Mouse (Mus musculus) forebrain, embryonic 15.5 days (tissue): ENCODE measurements at regions not wholly inside any gene's neighbourhood (a gene's known extent, or its start where the extent isn't known, plus 50 kb on each side); places are given as distances from the start of the nearest gene placed in this dataset.

Experiments used
- ATAC-seq: fragments of 200-750 bp; cut with Nextera tagmentation; replicated peaks from 2 replicates; pipeline ENCODE4 v1.8.0; 2017; ENCODE audit warnings: mild to moderate bottlenecking, moderate TSS enrichment, moderate library complexity
- H3K27ac ChIP-seq: fragments of 300-500 bp; sonication (generic); replicated peaks from 2 replicates; pipeline ENCODE4 v1.5.1; 2015; ENCODE audit warnings: mild to moderate bottlenecking, inconsistent platforms
- H3K27me3 ChIP-seq: fragments of 300-500 bp; sonication (generic); 2 replicates; pipeline ENCODE4 v1.6.1; 2015; ENCODE audit warnings: inconsistent platforms
- H3K36me3 ChIP-seq: fragments of 300-500 bp; sonication (generic); 2 replicates; pipeline ENCODE4 v1.6.1; 2015; ENCODE audit warnings: mild to moderate bottlenecking, inconsistent platforms
- H3K4me1 ChIP-seq: fragments of 300-500 bp; sonication (generic); 2 replicates; pipeline ENCODE4 v1.6.1; 2015; ENCODE audit warnings: inconsistent platforms
- H3K4me2 ChIP-seq: fragments of 300-500 bp; sonication (generic); replicated peaks from 2 replicates; pipeline ENCODE4 v1.6.1; 2015; ENCODE audit warnings: mild to moderate bottlenecking, inconsistent platforms
- H3K4me3 ChIP-seq: fragments of 300-500 bp; sonication (generic); 2 replicates; pipeline ENCODE4 v1.5.1; 2015; ENCODE audit warnings: mild to moderate bottlenecking, inconsistent platforms
- H3K9ac ChIP-seq: fragments of 300-500 bp; sonication (generic); replicated peaks from 2 replicates; pipeline ENCODE4 v1.6.1; 2015; ENCODE audit warnings: mild to moderate bottlenecking, inconsistent platforms
- H3K9me3 ChIP-seq: fragments of 300-500 bp; sonication (generic); 2 replicates; pipeline ENCODE4 v1.6.1; 2016; ENCODE audit warnings: inconsistent platforms
- WGBS: fragments of 180-500 bp; shearing (Covaris S2); methylation state at CpG from one replicate; pipeline ENCODE4 v1.1.7; 2015; ENCODE audit warnings: mixed read lengths; 5-methylcytosine and 5-hydroxymethylcytosine counted together

DNA sequence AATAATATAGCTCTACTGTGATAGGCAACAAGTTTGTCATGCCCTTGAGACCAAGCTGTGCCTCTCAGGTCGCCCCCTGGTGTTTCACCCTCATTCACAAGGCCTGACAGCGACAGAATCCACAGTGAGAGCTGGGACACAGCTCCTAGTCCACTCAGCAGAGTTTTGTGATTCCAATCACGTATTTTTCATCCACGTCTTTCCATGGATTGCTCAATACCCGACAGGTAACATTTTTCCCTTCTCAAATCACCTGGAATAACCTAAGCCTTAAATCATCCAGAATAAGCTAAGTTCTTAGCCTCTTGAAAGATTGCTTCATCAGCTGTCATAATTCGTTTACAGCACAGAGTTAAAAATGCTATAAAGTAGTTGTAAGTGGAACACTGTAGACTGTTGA, 211.3 kb downstream of the Ccdc91 start:
- Histone ChIP-seq H3K4me3 (no peak overlapping the region), H3K9ac (no peak overlapping the region), H3K36me3 (no peaks in the 10 kb centered on the region), H3K4me1 (no peaks in the 10 kb centered on the region), H3K27ac (no peak overlapping the region), H3K27me3 (no peaks in the 10 kb centered on the region), H3K4me2 (no peak overlapping the region), H3K9me3 (no peaks in the 10 kb centered on the region)
- ATAC-seq, result no peak
- WGBS, result 78% methylated on average over 6 of the region's 6 CpGs

- H3K27ac ChIP-seq, result no peak overlapping the region
- H3K27me3 ChIP-seq, result no peaks in the 10 kb centered on the region
- no peak overlapping the region for H3K4me2 ChIP-seq
- no peaks in the 10 kb centered on the region for H3K36me3 ChIP-seq
- no peaks in the 10 kb centered on the region for H3K4me1 ChIP-seq
- H3K9ac ChIP-seq, result no peak overlapping the region
- no peak for ATAC-seq
- H3K9me3 ChIP-seq, result no peaks in the 10 kb centered on the region
- 96% methylated on average over 1 of the region's 1 CpGs for WGBS
- H3K4me3 ChIP-seq, result no peak overlapping the region
Measured at GRCm38 (mm10) chr6:147698255-147698654, 222.6 kb downstream of the Ccdc91 start.

GRCm38 (mm10) chr6:147699449-147699848, 223.8 kb downstream of the Ccdc91 start:
- Histone ChIP-seq H3K4me2 (no peak overlapping the region), H3K9ac (no peak overlapping the region), H3K36me3 (no peaks in the 10 kb centered on the region), H3K4me3 (no peak overlapping the region), H3K27ac (no peak overlapping the region), H3K9me3 (no peaks in the 10 kb centered on the region), H3K27me3 (no peaks in the 10 kb centered on the region), H3K4me1 (no peaks in the 10 kb centered on the region)
- ATAC-seq, result no peak
- 88% methylated on average over 3 of the region's 3 CpGs for WGBS

- Histone ChIP-seq H3K4me3 (no peak overlapping the region), H3K4me1 (no peaks in the 10 kb centered on the region), H3K4me2 (no peak overlapping the region), H3K27ac (no peak overlapping the region), H3K27me3 (no peaks in the 10 kb centered on the region), H3K9ac (no peak overlapping the region), H3K9me3 (no peaks in the 10 kb centered on the region), H3K36me3 (no peaks in the 10 kb centered on the region)
- WGBS, result 81% methylated on average over 2 of the region's 2 CpGs
- no peak for ATAC-seq
Measured at GRCm38 (mm10) chr6:147700629-147701028, 225.0 kb downstream of the Ccdc91 start.

DNA sequence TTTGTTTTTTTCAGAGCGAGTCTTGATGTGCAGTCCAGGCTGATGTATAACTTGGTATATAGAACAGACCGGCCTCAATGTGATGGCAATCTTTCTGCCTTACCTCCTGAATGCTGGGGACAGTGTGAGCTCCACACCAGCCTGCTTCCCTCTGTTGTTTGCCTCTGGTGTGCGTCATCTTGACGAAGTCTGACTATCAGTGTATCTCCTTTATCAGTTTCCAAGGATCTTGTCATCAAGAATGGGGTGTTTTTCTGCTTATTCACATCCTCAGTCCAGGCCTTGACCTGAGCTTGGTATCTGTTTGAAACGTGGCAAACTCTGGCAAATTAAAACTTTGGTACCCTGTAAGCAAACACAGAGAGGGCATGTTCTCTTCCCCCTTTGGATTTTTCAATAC, 226.3 kb downstream of the Ccdc91 start:
- Histone ChIP-seq H3K4me1 (no peaks in the 10 kb centered on the region), H3K9me3 (no peaks in the 10 kb centered on the region), H3K27ac (no peak overlapping the region), H3K27me3 (no peaks in the 10 kb centered on the region), H3K4me3 (no peak overlapping the region), H3K4me2 (no peak overlapping the region), H3K9ac (no peak overlapping the region), H3K36me3 (no peaks in the 10 kb centered on the region)
- ATAC-seq, result no peak
- 83% methylated on average over 5 of the region's 5 CpGs for WGBS

- H3K4me1 ChIP-seq, result no peaks in the 10 kb centered on the region
- no peak overlapping the region for H3K9ac ChIP-seq
- no peaks in the 10 kb centered on the region for H3K27me3 ChIP-seq
- no peak for ATAC-seq
- H3K9me3 ChIP-seq, result no peaks in the 10 kb centered on the region
- no peaks in the 10 kb centered on the region for H3K36me3 ChIP-seq
- H3K4me2 ChIP-seq, result no peak overlapping the region
- no peak overlapping the region for H3K27ac ChIP-seq
- WGBS, result 93% methylated on average over 5 of the region's 5 CpGs
- no peak overlapping the region for H3K4me3 ChIP-seq
Measured at GRCm38 (mm10) chr6:147704297-147704696, 228.7 kb downstream of the Ccdc91 start.

DNA sequence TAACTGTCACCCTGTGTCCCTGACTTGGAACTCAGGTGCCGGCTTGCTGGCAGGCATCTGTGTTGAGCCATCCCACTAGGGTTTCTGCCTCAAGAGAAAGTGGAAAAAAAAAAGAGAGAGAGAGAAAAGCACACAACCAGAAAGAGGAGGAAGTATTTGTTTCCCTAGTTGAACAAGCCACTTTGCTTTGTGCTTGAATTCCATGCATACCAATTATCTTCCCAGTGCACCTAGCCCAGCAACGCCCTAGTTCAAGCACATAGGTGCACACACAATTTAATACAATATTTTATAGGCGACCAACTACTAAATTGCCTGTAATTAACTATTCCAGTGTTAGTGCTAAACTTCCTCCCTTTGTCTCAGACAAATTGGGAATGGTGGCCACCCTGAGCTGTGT, 230.3 kb downstream of the Ccdc91 start:
- H3K4me3 ChIP-seq, result no peak overlapping the region
- H3K9me3 ChIP-seq, result no peaks in the 10 kb centered on the region
- no peaks in the 10 kb centered on the region for H3K4me1 ChIP-seq
- H3K4me2 ChIP-seq, result no peak overlapping the region
- 75% methylated on average over 3 of the region's 3 CpGs for WGBS
- no peak overlapping the region for H3K9ac ChIP-seq
- H3K27ac ChIP-seq, result no peak overlapping the region
- no peaks in the 10 kb centered on the region for H3K36me3 ChIP-seq
- no peaks in the 10 kb centered on the region for H3K27me3 ChIP-seq
- ATAC-seq, result no peak

GRCm38 (mm10) chr6:147706741-147707140, 231.1 kb downstream of the Ccdc91 start:
- H3K4me1 ChIP-seq, result no peaks in the 10 kb centered on the region
- no peak overlapping the region for H3K9ac ChIP-seq
- ATAC-seq, result no peak
- no peaks in the 10 kb centered on the region for H3K27me3 ChIP-seq
- WGBS, result 86% methylated on average over 2 of the region's 2 CpGs
- no peak overlapping the region for H3K27ac ChIP-seq
- no peak overlapping the region for H3K4me3 ChIP-seq
- H3K4me2 ChIP-seq, result no peak overlapping the region
- no peaks in the 10 kb centered on the region for H3K36me3 ChIP-seq
- H3K9me3 ChIP-seq, result no peaks in the 10 kb centered on the region

DNA sequence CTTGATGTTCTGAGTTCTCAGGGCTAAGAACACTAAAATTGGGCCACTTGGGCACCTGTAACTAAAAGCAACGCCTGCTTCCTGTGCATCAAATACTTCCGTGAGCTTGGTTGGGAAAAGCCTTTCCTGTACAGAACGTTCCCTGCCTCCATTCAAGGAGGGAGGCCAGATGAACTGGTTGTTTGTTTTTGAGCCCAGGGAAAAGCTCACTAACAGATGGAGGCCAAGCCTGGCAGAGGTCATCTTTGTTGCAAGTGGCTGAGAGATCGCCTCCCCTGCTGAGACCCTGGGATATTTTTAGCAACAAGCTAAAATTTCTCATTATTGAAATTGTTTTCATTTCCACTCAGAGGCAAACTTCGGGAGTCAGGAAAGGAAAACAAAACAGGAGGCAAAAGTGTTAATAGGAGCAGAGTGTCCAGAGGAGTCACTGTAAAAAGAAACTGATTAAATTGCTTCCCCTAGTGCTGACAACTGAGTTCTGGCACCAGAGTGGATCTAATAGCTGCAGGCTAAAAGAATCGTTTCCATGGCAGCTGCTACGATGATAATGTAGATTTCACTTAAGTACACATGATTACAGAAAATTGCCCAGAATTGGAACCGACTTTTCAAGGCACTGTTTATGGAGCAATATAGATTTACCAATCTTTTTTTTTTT, 242.6 kb downstream of the Ccdc91 start:
- H3K4me2 ChIP-seq, result no peak overlapping the region
- no peaks in the 10 kb centered on the region for H3K9me3 ChIP-seq
- peaks cover 14% of the 10 kb centered on the region for H3K4me1 ChIP-seq
- H3K27ac ChIP-seq, result peak overlapping the region; percentile 46; the same call in 1 of the 2 replicates
- H3K36me3 ChIP-seq, result no peaks in the 10 kb centered on the region
- H3K27me3 ChIP-seq, result no peaks in the 10 kb centered on the region
- ATAC-seq, result peak; percentile 93
- no peak overlapping the region for H3K9ac ChIP-seq
- 21% methylated on average over 8 of the region's 8 CpGs for whole genome bisulfite sequencing
- H3K4me3 ChIP-seq, result no peak overlapping the region

DNA sequence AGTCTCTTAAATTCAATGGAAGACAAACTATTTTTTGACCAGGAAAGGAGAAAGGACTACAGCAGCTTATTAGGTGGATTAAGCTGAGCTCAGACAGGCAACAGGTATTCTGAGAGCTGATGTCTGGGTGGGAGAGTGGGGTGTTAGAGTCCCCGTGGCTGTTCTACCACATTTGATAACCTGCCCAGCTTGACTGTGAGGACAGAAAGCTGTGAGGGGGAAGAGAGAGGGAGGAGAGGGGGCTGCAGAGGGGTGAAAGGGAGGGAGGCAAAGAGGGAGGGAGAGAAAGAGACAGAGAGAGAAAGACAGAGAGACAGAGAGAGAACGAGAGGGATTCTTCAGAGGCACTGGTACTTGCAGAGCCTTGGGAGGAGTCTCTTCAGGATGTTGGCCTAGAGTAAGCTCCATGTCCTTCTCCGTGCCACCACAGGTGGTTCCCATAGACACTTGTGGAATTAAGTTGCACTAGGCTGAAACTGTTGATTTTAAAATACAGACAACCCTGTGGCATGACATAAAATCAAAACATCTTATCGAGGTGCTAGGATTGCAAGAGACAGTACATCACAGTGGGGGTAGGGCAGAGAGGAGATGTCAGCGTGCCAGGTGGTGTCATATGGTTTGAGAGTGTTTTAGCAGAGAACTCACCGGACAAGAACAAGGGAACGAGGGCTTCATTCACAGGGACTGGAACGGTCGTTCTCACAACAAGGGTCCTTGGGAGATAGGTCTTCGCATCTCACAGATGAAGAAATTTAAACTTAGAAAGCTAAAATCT, 243.3 kb downstream of the Ccdc91 start:
- 75% methylated on average over 10 of the region's 10 CpGs for WGBS
- peak; percentile 76 for ATAC-seq
- Histone ChIP-seq H3K27ac (0 out of 2 replicates have a peak overlapping the region, but pooled peaks have one; percentile 27), H3K27me3 (no peaks in the 10 kb centered on the region), H3K4me2 (no peak overlapping the region), H3K9me3 (no peaks in the 10 kb centered on the region), H3K4me3 (no peak overlapping the region), H3K36me3 (no peaks in the 10 kb centered on the region), H3K4me1 (peaks cover 14% of the 10 kb centered on the region), H3K9ac (no peak overlapping the region)

DNA sequence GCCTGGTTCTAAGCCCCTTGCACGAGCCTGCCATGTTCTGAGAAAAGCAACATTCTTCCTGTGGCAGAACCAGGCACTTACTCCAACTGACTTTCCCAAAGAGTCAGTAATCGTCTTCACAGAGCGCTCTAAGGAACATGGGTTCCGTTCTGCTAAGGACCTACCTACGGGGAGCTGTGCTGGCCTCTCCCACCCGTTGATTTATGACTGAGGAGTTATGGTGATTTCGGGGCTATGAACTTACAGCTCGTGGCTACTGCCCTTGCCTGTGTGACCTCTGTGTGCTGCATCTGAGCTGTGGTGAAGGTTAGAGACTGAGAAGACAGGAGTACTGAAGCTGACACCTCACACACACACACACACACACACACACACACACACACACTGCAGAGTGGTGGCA, 243.9 kb downstream of the Ccdc91 start:
- no peak overlapping the region for H3K4me2 ChIP-seq
- no peaks in the 10 kb centered on the region for H3K36me3 ChIP-seq
- 86% methylated on average over 8 of the region's 8 CpGs for WGBS
- H3K27ac ChIP-seq, result 0 out of 2 replicates have a peak overlapping the region, but pooled peaks have one; percentile 27
- H3K4me3 ChIP-seq, result no peak overlapping the region
- peak; percentile 53; the same call in 1 of the 2 replicates for ATAC-seq
- H3K9me3 ChIP-seq, result no peaks in the 10 kb centered on the region
- H3K27me3 ChIP-seq, result no peaks in the 10 kb centered on the region
- peaks cover 14% of the 10 kb centered on the region for H3K4me1 ChIP-seq
- no peak overlapping the region for H3K9ac ChIP-seq

DNA sequence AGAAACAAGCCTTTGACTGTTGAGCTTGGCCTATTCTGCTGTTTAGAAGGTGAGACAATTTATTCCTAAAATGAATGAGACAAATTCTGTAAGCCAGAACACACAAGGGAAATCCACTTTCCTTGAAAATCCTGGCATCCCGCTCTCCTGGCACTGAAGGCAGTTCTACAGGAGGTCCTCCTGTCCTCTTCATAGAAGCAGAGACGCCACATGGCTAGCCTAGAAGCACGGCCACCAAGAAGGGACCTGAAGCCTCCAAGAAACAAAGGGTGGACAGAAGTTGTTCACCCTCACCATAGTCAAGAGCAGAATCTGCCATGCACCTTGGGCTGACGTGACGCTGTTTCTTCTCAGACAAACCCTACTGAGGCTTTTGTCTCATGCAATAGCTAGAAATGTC, 247.7 kb downstream of the Ccdc91 start:
- no peaks in the 10 kb centered on the region for H3K36me3 ChIP-seq
- no peak overlapping the region for H3K4me2 ChIP-seq
- peaks cover 12% of the 10 kb centered on the region for H3K4me1 ChIP-seq
- 97% methylated on average over 5 of the region's 5 CpGs for WGBS
- H3K27ac ChIP-seq, result no peak overlapping the region
- H3K9ac ChIP-seq, result no peak overlapping the region
- H3K9me3 ChIP-seq, result no peaks in the 10 kb centered on the region
- no peak overlapping the region for H3K4me3 ChIP-seq
- H3K27me3 ChIP-seq, result no peaks in the 10 kb centered on the region
- ATAC-seq, result no peak
